Mouse (Mus musculus) NIH3T3 (cell line): ENCODE data around the gene Ttbk1.

Source experiments
- DNase-seq: peaks from one replicate; pipeline ENCODE4 v3.0.0-alpha.2; 2012; ENCODE audit warnings: low read depth

The Ttbk1 gene

DNA sequence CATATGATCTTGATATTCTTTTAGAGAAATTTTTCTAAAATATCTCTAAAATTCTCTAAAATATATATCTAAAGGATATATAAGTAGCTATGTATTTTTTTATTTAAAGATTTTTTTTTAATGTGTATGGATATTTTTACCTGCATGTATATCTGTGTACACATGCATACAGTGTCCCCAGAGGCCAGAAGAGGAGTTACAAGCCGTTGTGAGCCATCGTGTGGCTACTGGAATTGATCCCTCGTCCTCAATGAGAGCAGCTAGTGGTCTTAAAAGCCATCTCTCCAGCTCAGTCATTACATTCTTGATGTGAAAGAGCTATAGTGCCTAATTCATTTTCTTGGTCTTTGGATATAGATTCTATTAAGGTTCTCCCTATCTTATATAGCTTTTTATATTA is 79.0 kb downstream of the Ttbk1 start:
- peak; percentile 20 for DNase-seq

DNA sequence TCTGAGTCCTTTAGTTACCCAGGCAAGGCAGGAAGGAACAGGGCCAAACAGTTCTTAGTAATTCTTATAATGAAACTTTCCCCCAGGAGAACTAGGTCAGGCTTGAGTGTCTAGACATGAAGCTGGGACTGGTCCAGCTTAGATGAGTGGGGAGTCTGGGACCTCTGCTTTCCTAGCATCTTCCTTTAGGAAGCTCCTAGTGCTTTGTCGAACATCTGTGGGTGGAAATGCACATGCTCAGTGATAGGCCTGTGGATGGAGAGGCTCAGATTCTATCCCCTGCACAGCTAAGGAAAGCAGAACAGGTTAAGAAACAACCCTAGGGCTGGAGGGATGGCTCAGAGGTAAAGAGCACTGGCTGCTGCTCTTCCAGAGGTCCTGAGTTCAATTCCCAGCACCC is 92.8 kb downstream of the Ttbk1 start:
- DNase-seq: no peak

DNA sequence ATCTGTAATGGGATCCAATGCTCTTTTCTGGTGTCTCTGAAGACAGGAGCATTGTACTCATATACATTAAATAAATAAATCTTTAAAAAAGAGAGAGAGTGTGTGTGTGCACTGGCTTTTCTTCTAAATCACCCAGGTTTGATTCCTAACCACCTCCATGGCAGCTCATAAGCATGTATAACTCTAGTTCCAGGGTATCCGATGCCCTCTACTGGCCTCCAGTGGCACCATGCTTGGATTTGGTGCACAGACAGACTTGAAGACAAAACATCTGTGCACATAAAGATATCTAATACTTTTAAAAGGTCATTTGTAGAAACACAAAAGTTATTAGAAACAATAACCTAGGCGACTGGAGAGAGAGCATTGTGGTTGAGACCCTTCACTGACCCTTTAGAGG is 94.5 kb downstream of the Ttbk1 start:
- DNase-seq: peak; percentile 80
